Comparison of ENCODE assay signal across 34 mouse cellular contexts in genomic region chr12:71123286-71123685, GRCm38 (mm10). TPM values are rescaled to one million over a fixed set of nuclear protein-coding genes. Genes with fewer than 3 reads are reported as not detected.
DNase-seq lines count a peak whose midpoint lies in the region; TF ChIP-seq lines count a peak whose summit lies in the region.
"Had no signal": no experiment of that assay in that cellular context is flagged by ENCODE, and none has a peak within 500 bp of the region (broad histone marks: within the 10 kb centered on the region; RNA-seq: fewer than 3 reads in every experiment).

No protein-coding gene starts in this region.

- H3K4me3 ChIP-seq in lung, adult 2 months (replicated peaks; ENCODE audit: extremely low read depth, low read depth, low read length) = no peak overlapping the region
- H3K4me3 ChIP-seq: forebrain, embryonic 15.5 days; heart, embryonic 10.5 days; heart, embryonic 15.5 days; hindbrain, embryonic 12.5 days; left cerebral cortex, adult 2 months; liver, embryonic 12.5 days; megakaryocyte, embryonic 14.5 days; midbrain, embryonic 12.5 days; stomach, embryonic 15.5 days had no signal

- DNase-seq in left cerebral cortex, postnatal 4 days = peak; percentile 81
- no peak for DNase-seq in left cerebral cortex, postnatal 36 days (ENCODE audit: low spot score in 2 of 2)
- DNase-seq in cerebellum, adult 18-20 months = peak; percentile 88 to 90
- peak; percentile 94 to 95 for DNase-seq in cerebellum, postnatal 10 days
- DNase-seq in Muller cell, postnatal 12 days (ENCODE audit: inconsistent ontology term) = no peak
- DNase-seq in lung, adult 2 months = no peak
- DNase-seq in adrenal gland, adult 8-10 months = no peak
- DNase-seq: gastrocnemius, postnatal 25 days; heart, adult 11 months; kidney, adult 8-10 months; liver, postnatal 0 days; lung, postnatal 4 days; right cerebral cortex, postnatal 14 days had no signal

- TF ChIP-seq CTCF in lung, adult 2 months (IDR thresholded peaks at IDR 0.05; ENCODE audit: insufficient read depth, low read length) = no peak

- intact Hi-C loops in left cerebral cortex, postnatal 4 days (cut with DNase I) = no loop called here
- intact Hi-C loops in left cerebral cortex, postnatal 36 days (cut with DNase I) = no loop called here

- TF ChIP-seq POLR2A in lung, adult 2 months (IDR thresholded peaks at IDR 0.05; ENCODE audit: borderline replicate concordance, extremely low read depth, low read depth, low read length) = no peak

- no peaks in the 10 kb centered on the region for H3K4me1 ChIP-seq in lung, adult 2 months (ENCODE audit: control insufficient read depth, insufficient read depth, low read length)
- H3K4me1 ChIP-seq: forebrain, embryonic 15.5 days; heart, embryonic 10.5 days; heart, embryonic 15.5 days; hindbrain, embryonic 12.5 days; liver, embryonic 12.5 days; midbrain, embryonic 12.5 days; stomach, embryonic 15.5 days had no signal

- 84% methylated on average over 9 of the region's 9 CpGs for WGBS in lung, adult 2 months

RNA-seq across cellular contexts. Expression of gene Tomm20l, which starts 12.1 kb away (rescaled TPM):
- not detected for total RNA-seq in left cerebral cortex, postnatal 4 days (2021)
- not detected for total RNA-seq in left cerebral cortex, postnatal 36 days (2021)
- polyA plus RNA-seq in lung, adult 2 months (2012; rRNA removed) = not detected in 2 replicates
- total RNA-seq in adrenal gland, adult 8-10 months (2022) = 10 to 100 TPM in 2 of 4 experiments, 1 to 10 TPM in 2; 9.0 to 14.9 (median 11.7) TPM
- total RNA-seq: G1E; gastrocnemius, adult 18-20 months; gastrocnemius, postnatal 25 days; layer of hippocampus, postnatal 10 days; left cerebral cortex, adult 2 months; left cerebral cortex, postnatal 25 days; monocyte, adult 5-6 weeks had no signal
- polyA plus RNA-seq: embryonic facial prominence, embryonic 11.5 days; forebrain, embryonic 15.5 days; frontal cortex, adult 2 months; G1E; hindbrain, embryonic 12.5 days; intestine, embryonic 16.5 days; kidney, postnatal 0 days; limb, embryonic 14.5 days; liver, embryonic 12.5 days; liver, postnatal 0 days; midbrain, embryonic 12.5 days; neural tube, embryonic 14.5 days; Patski had no signal

RNA-seq across cellular contexts. Expression of gene Timm9, which starts 13.2 kb away (rescaled TPM):
- 10 to 100 TPM; 71.2 to 75.9 TPM for total RNA-seq in left cerebral cortex, postnatal 4 days (2021)
- total RNA-seq in left cerebral cortex, postnatal 36 days (2021) = 10 to 100 TPM; 49.7 to 67.7 TPM
- polyA plus RNA-seq in lung, adult 2 months (2012; rRNA removed) = 6.2 and 7.9 TPM in 2 replicates
- total RNA-seq in adrenal gland, adult 8-10 months (2022) = 10 to 100 TPM; 49.0 to 68.2 (median 57.4) TPM

RNA-seq across cellular contexts. Expression of gene 2700049A03Rik, which starts 13.4 kb away (rescaled TPM):
- total RNA-seq in left cerebral cortex, postnatal 4 days (2021) = 10 to 100 TPM in 1 of 2 experiments, 1 to 10 TPM in 1; 9.5 to 10.2 TPM
- total RNA-seq in left cerebral cortex, postnatal 36 days (2021) = 10 to 100 TPM in 1 of 2 experiments, 1 to 10 TPM in 1; 5.4 to 10.9 TPM
- polyA plus RNA-seq in lung, adult 2 months (2012; rRNA removed) = 1.9 and 2.3 TPM in 2 replicates
- 10 to 100 TPM; 11.9 to 18.6 (median 13.6) TPM for total RNA-seq in adrenal gland, adult 8-10 months (2022)

Comparison
In these comparisons a context has a peak if more than half of its experiments do, and no peak if none do; other contexts are left out.
1. DNase-seq: peak in left cerebral cortex, postnatal 4 days (single experiment), cerebellum, adult 18-20 months (2 of 2) and cerebellum, postnatal 10 days (2 of 2); none in left cerebral cortex, postnatal 36 days (0 of 2), Muller cell, postnatal 12 days (single experiment), lung, adult 2 months (single experiment) and adrenal gland, adult 8-10 months (single experiment).
2. RNA of gene Tomm20l, which starts 12.1 kb away (total RNA-seq): 9.0 to 14.9 TPM in adrenal gland, adult 8-10 months; not detected in left cerebral cortex, postnatal 4 days and not detected in left cerebral cortex, postnatal 36 days; every median in the first group is over 4 times any median in the second.